Mouse (Mus musculus) small intestine, adult 2 months (tissue): ENCODE measurements at regions not wholly inside any gene's neighbourhood (a gene's known extent, or its start where the extent isn't known, plus 50 kb on each side); places are given as distances from the start of the nearest gene placed in this dataset.
A peak's percentile ranks its signal among the peaks of the same experiment; 100 is the strongest.

ENCODE experiments used
- H3K27ac ChIP-seq: fragments of 200-500 bp; 2 replicates; pipeline ENCODE4 v1.5.1; 2012; ENCODE audit warnings: low read depth, low read length, control low read depth, inconsistent platforms; ENCODE audit not compliant: insufficient read depth
- H3K27me3 ChIP-seq: fragments of 200-500 bp; 2 replicates; pipeline ENCODE4 v1.6.1; 2012; ENCODE audit warnings: mild to moderate bottlenecking, moderate library complexity, low read length, inconsistent platforms; ENCODE audit not compliant: control insufficient read depth, insufficient read depth
- H3K36me3 ChIP-seq: fragments of 200-500 bp; 2 replicates; pipeline ENCODE4 v1.6.1; 2012; ENCODE audit warnings: mild to moderate bottlenecking, low read length, control low read depth, inconsistent platforms; ENCODE audit not compliant: control insufficient read depth, insufficient read depth
- H3K4me1 ChIP-seq: fragments of 200-500 bp; 2 replicates; pipeline ENCODE4 v1.6.1; 2012; ENCODE audit warnings: low read length, inconsistent platforms, mixed read lengths; ENCODE audit not compliant: control insufficient read depth, insufficient read depth, insufficient read length
- H3K4me3 ChIP-seq: fragments of 200-500 bp; 2 replicates; pipeline ENCODE4 v1.5.1; 2012; ENCODE audit warnings: low read depth, mild to moderate bottlenecking, control low read depth, inconsistent platforms, low read length, moderate library complexity
- CTCF ChIP-seq: fragments of 200-500 bp; IDR thresholded peaks from 2 replicates; pipeline ENCODE4 v1.5.1; 2012; ENCODE audit warnings: low read depth, mild to moderate bottlenecking, control low read depth, inconsistent platforms, low read length, moderate library complexity, mixed read lengths; ENCODE audit not compliant: insufficient replicate concordance, insufficient read length; ENCODE audit errors: extremely low read depth
- POLR2A ChIP-seq: fragments of 200-500 bp; IDR thresholded peaks from 2 replicates; pipeline ENCODE4 v1.6.1; 2012; ENCODE audit warnings: low read depth, mild to moderate bottlenecking, control low read depth, inconsistent platforms, low read length, moderate library complexity
- WGBS: fragments of 180-500 bp; shearing (Covaris S2); methylation state at CpG from one replicate; pipeline ENCODE4 v1.1.7; 2018; 5-methylcytosine and 5-hydroxymethylcytosine counted together

GRCm38 (mm10) chr1:64302833-64303358, 180.8 kb upstream of the Klf7 start:
- WGBS = 2% methylated on average over 10 of the region's 10 CpGs
- TF ChIP-seq CTCF (peak; percentile 40; the same call in 1 of the 2 replicates), POLR2A (peak; percentile 36; the same call in 1 of the 2 replicates)
- Histone ChIP-seq H3K36me3 (no peaks in the 10 kb centered on the region), H3K4me1 (peaks cover 24% of the 10 kb centered on the region), H3K27me3 (no peaks in the 10 kb centered on the region), H3K4me3 (peak overlapping the region; percentile 17), H3K27ac (peak overlapping the region; percentile 84)

- TF ChIP-seq POLR2A (no peak), CTCF (no peak)
- peak overlapping the region; percentile 68 for H3K27ac ChIP-seq
- H3K36me3 ChIP-seq = no peaks in the 10 kb centered on the region
- H3K4me1 ChIP-seq = peaks cover 22% of the 10 kb centered on the region
- 57% methylated on average over 6 of the region's 6 CpGs for WGBS
- H3K4me3 ChIP-seq = no peak overlapping the region
- no peaks in the 10 kb centered on the region for H3K27me3 ChIP-seq
These were observed 179.5 kb upstream of the Klf7 start for GRCm38 (mm10) chr1:64301530-64302061.

- WGBS = 61% methylated on average over 8 of the region's 8 CpGs
- H3K4me3 ChIP-seq = no peak overlapping the region
- no peaks in the 10 kb centered on the region for H3K36me3 ChIP-seq
- peak overlapping the region; percentile 68 for H3K27ac ChIP-seq
- H3K27me3 ChIP-seq = no peaks in the 10 kb centered on the region
- H3K4me1 ChIP-seq = peaks cover 20% of the 10 kb centered on the region
- TF ChIP-seq CTCF = no peak
- no peak for TF ChIP-seq POLR2A
These were observed 179.0 kb upstream of the Klf7 start for GRCm38 (mm10) chr1:64300951-64301529.

GRCm38 (mm10) chr1:64298950-64299349, 176.9 kb upstream of the Klf7 start:
- 45% methylated on average over 2 of the region's 2 CpGs for WGBS
- Histone ChIP-seq H3K4me1 (peaks cover 15% of the 10 kb centered on the region; the same call in 1 of the 2 replicates), H3K27me3 (no peaks in the 10 kb centered on the region), H3K4me3 (no peak overlapping the region), H3K36me3 (no peaks in the 10 kb centered on the region), H3K27ac (no peak overlapping the region)
- TF ChIP-seq POLR2A = no peak
- TF ChIP-seq CTCF = no peak

GRCm38 (mm10) chr1:64298188-64298587, 176.1 kb upstream of the Klf7 start:
- TF ChIP-seq CTCF = no peak
- no peak for TF ChIP-seq POLR2A
- Histone ChIP-seq H3K27me3 (no peaks in the 10 kb centered on the region), H3K4me3 (no peak overlapping the region), H3K27ac (no peak overlapping the region), H3K4me1 (peaks cover 14% of the 10 kb centered on the region; the same call in 1 of the 2 replicates), H3K36me3 (no peaks in the 10 kb centered on the region)
- 95% methylated on average over 14 of the region's 14 CpGs for WGBS

GRCm38 (mm10) chr1:64297343-64297742, 175.3 kb upstream of the Klf7 start:
- TF ChIP-seq CTCF (no peak), POLR2A (no peak)
- WGBS = 93% methylated on average over 5 of the region's 5 CpGs
- H3K27ac ChIP-seq = no peak overlapping the region

GRCm38 (mm10) chr1:64295512-64295945, 173.4 kb upstream of the Klf7 start:
- Histone ChIP-seq H3K36me3 (no peaks in the 10 kb centered on the region), H3K27ac (peak overlapping the region; percentile 99), H3K27me3 (no peaks in the 10 kb centered on the region), H3K4me3 (peak overlapping the region; percentile 8; the same call in 1 of the 2 replicates), H3K4me1 (peaks cover 11% of the 10 kb centered on the region; the same call in 1 of the 2 replicates)
- WGBS = 13% methylated on average over 6 of the region's 6 CpGs
- TF ChIP-seq POLR2A (no peak), CTCF (no peak)

More at GRCm38 (mm10) chr1:64297343-64297742, 175.3 kb upstream of the Klf7 start:
- H3K4me3 ChIP-seq = no peak overlapping the region
- H3K36me3 ChIP-seq = no peaks in the 10 kb centered on the region
- no peaks in the 10 kb centered on the region for H3K27me3 ChIP-seq
- H3K4me1 ChIP-seq = peaks cover 14% of the 10 kb centered on the region; the same call in 1 of the 2 replicates
